Mouse (Mus musculus) ovary, adult 2 months (tissue): ENCODE results near the gene Olfr285. TPM values are rescaled to one million over a fixed set of nuclear protein-coding genes. Genes with fewer than 3 reads are reported as not detected.

Experiments
- polyA plus RNA-seq: library from polyadenylated mRNA; depleted of rRNA; stranded (reverse); fragments of >200 nt; gene quantifications from 2 replicates; pipeline ENCODE4 v1.2.3, GENCODE M21; 2012; rRNA removed

The Olfr285 gene
- polyA plus RNA-seq = not detected in 2 replicates

GRCm38 (mm10) chr15:98317177-98317724, at the start of gene Olfr285:
Olfr285 (minus strand) TSS chr15:98317353.

GRCm38 (mm10) chr15:98340887-98341286, 23.7 kb upstream of the Olfr285 start, which contains the start of gene Olfr284:
Olfr284 (minus strand) TSS chr15:98340987.

GRCm38 (mm10) chr15:98295628-98296551, 21.3 kb downstream of the Olfr285 start, which contains the start of gene Zfp641:
Zfp641 (minus strand) TSS chr15:98296161.

Other genes starting within 250 kb of the Olfr285 start
- gene Pfkm, start 224.8 kb downstream of the Olfr285 start, polyA plus RNA-seq = 33.9 and 41.1 TPM in 2 replicates
- gene Senp1, start 223.6 kb downstream of the Olfr285 start, polyA plus RNA-seq = 8.7 and 9.9 TPM in 2 replicates
- 30.3 and 44.8 TPM in 2 replicates for gene Asb8, start 151.7 kb downstream of the Olfr285 start, polyA plus RNA-seq
- gene Ccdc184, start 150.2 kb downstream of the Olfr285 start, polyA plus RNA-seq = 4.9 and 5.2 TPM in 2 replicates
- 0.66 and 1.4 TPM in 2 replicates for gene Olfr288, start 121.8 kb downstream of the Olfr285 start, polyA plus RNA-seq
- gene Gm44579, start 96.4 kb downstream of the Olfr285 start, polyA plus RNA-seq = not detected in 2 replicates
- gene Olfr287, start 96.3 kb downstream of the Olfr285 start, polyA plus RNA-seq = 0.24 and 0.88 TPM in 2 replicates
- gene Olfr286, start 82.9 kb downstream of the Olfr285 start, polyA plus RNA-seq = not detected in 2 replicates
- gene H1fnt, start 60.1 kb downstream of the Olfr285 start, polyA plus RNA-seq = not detected in 2 replicates
- gene Zfp641, start 21.2 kb downstream of the Olfr285 start, polyA plus RNA-seq = 2.1 and 2.3 TPM in 2 replicates
- not detected in 2 replicates for gene Olfr284, start 23.6 kb upstream of the Olfr285 start, polyA plus RNA-seq
- not detected in 2 replicates for gene Olfr283, start 63.6 kb upstream of the Olfr285 start, polyA plus RNA-seq
- gene Olfr282, start 113.9 kb upstream of the Olfr285 start, polyA plus RNA-seq = not detected in 2 replicates
- not detected in 2 replicates for gene Olfr281, start 135.2 kb upstream of the Olfr285 start, polyA plus RNA-seq
- gene OR5BS1P, start 152.5 kb upstream of the Olfr285 start, polyA plus RNA-seq = not detected in 2 replicates
- not detected in 2 replicates for gene Lalba, start 165.4 kb upstream of the Olfr285 start, polyA plus RNA-seq
- gene Olfr279, start 175.0 kb upstream of the Olfr285 start, polyA plus RNA-seq = not detected in 2 replicates
- 40.8 and 48.7 TPM in 2 replicates for gene Kansl2, start 216.9 kb upstream of the Olfr285 start, polyA plus RNA-seq